Mouse (Mus musculus): Measurements from ENCODE around the gene Ghr. TPM values are rescaled to one million over a fixed set of nuclear protein-coding genes. Genes with fewer than 3 reads are reported as not detected.

Gene Ghr
- polyA plus RNA-seq, 1 experiment from 2014 or later: 29.1 TPM

DNA sequence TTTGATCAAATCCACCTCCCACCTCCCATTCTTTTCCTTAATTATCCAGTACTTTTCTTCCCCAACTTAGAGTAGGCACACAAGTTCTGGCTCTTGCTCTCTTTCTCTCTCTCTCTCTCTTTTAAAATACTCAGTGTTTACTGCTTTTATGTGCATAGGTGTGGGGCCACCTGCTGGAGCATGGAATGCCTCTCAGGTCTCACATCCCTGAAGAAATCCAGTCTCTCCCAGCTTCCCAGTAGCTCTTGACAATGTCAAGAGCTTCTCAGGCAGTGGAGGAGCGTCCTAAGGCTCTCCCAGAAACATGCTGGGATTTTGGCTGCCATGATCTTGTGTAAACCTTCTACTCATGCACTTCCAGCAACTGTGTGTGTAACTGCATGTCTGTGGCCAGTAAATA is 253.0 kb downstream of the Ghr start:
- no peak overlapping the region for H3K9ac ChIP-seq (replicated peaks; ENCODE audit: low read length)
- no peaks in the 10 kb centered on the region for H3K4me1 ChIP-seq (ENCODE audit: control insufficient read depth, insufficient read depth, low read length)
- no peaks in the 10 kb centered on the region for H3K36me3 ChIP-seq (replicated peaks; ENCODE audit: control insufficient read depth, insufficient read depth, low read depth, low read length)
- no peak for ATAC-seq (replicated peaks; ENCODE audit: insufficient number of reproducible peaks, low FRiP score, low TSS enrichment, low read depth)
- no peaks in the 10 kb centered on the region for H3K9me3 ChIP-seq (replicated peaks; ENCODE audit: control insufficient read depth, low read length)
- no peak overlapping the region for H3K27ac ChIP-seq (replicated peaks; ENCODE audit: low read depth, low read length)
- no peak overlapping the region for H3K4me2 ChIP-seq (ENCODE audit: low read depth, low read length)
- no peak overlapping the region for H3K4me3 ChIP-seq (ENCODE audit: low read depth, low read length)
- no peak for DNase-seq (ENCODE audit: low spot score)
- 72% methylated on average over 1 of the region's 1 CpGs for WGBS
- H3K27me3 ChIP-seq (ENCODE audit: control insufficient read depth, insufficient read depth, low read length): no peaks in the 10 kb centered on the region

DNA sequence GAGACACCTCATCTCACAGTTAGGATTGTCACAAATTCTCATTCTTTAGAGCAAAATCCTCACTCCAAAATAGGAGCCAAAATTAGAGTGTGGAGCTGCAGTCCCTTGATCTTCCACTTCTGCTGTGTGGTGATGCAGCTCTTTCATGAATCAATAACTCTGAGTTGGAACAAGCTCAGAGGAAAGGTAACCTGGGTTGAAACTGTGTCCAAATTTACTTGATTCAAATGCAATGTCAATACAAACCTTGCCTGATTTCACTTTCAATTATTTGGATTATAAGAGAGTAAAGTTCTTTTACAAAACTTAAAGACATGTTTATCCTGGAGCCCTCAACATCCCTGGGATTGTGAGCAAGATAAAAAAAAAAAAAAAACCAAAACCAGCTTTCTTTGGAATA is 260.3 kb downstream of the Ghr start:
- DNase-seq (ENCODE audit: low spot score): no peak
- H3K9ac ChIP-seq (replicated peaks; ENCODE audit: low read length): no peak overlapping the region
- no peaks in the 10 kb centered on the region for H3K4me1 ChIP-seq (ENCODE audit: control insufficient read depth, insufficient read depth, low read length)
- H3K9me3 ChIP-seq (replicated peaks; ENCODE audit: control insufficient read depth, low read length): no peaks in the 10 kb centered on the region
- H3K4me3 ChIP-seq (ENCODE audit: low read depth, low read length): no peak overlapping the region
- no peak for ATAC-seq (replicated peaks; ENCODE audit: insufficient number of reproducible peaks, low FRiP score, low TSS enrichment, low read depth)
- H3K27ac ChIP-seq (replicated peaks; ENCODE audit: low read depth, low read length): no peak overlapping the region
- H3K27me3 ChIP-seq (ENCODE audit: control insufficient read depth, insufficient read depth, low read length): no peaks in the 10 kb centered on the region
- H3K36me3 ChIP-seq (replicated peaks; ENCODE audit: control insufficient read depth, insufficient read depth, low read depth, low read length): no peaks in the 10 kb centered on the region
- no peak overlapping the region for H3K4me2 ChIP-seq (ENCODE audit: low read depth, low read length)

DNA sequence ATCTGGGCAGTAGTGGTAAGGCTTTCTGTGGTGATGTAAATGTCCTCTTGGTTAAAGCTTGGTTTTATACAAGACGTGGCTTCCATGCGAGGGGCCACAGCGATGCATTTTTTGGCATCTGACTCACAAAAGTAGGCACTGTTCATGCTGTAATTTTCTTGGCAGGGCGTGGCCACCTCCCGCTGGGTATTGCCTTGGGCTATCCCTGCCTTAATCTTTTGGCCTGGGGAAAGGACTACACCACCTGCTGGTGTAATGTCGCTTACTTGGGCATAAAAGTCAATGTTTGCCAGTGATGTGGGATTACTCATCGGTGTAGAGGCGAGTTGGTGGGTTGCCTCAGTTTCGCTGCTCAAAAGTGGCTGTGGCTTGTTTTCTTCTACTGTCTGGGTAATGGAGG is 263.4 kb downstream of the Ghr start:
- Histone ChIP-seq H3K9ac (replicated peaks; ENCODE audit: low read length) (no peak overlapping the region), H3K9me3 (replicated peaks; ENCODE audit: control insufficient read depth, low read length) (no peaks in the 10 kb centered on the region), H3K36me3 (replicated peaks; ENCODE audit: control insufficient read depth, insufficient read depth, low read depth, low read length) (no peaks in the 10 kb centered on the region), H3K4me3 (ENCODE audit: low read depth, low read length) (no peak overlapping the region), H3K27me3 (ENCODE audit: control insufficient read depth, insufficient read depth, low read length) (no peaks in the 10 kb centered on the region), H3K27ac (replicated peaks; ENCODE audit: low read depth, low read length) (no peak overlapping the region), H3K4me2 (ENCODE audit: low read depth, low read length) (no peak overlapping the region), H3K4me1 (ENCODE audit: control insufficient read depth, insufficient read depth, low read length) (no peaks in the 10 kb centered on the region)
- no peak for ATAC-seq (replicated peaks; ENCODE audit: insufficient number of reproducible peaks, low FRiP score, low TSS enrichment, low read depth)
- WGBS: 85% methylated on average over 9 of the region's 9 CpGs
- no peak for DNase-seq (ENCODE audit: low spot score)

DNA sequence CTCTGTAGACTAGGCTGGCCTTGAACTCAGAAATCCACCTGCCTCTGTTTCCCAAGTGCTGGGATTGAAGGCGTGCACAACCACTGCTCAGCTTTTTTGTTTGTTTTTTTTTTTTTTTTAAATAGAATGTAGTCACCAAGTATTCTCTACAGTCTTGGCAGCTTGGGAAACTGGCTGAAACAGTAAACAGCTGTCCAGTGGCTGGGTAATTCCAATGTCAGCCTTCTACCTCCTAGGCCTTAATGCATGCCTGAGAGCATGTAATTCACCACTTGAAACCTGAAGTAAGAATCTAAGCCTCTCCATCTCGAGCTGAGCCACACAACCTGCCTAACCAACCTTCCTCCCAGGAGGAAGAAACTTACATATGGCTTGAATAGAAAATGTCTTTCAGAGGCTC is 266.7 kb downstream of the Ghr start:
- Histone ChIP-seq H3K4me1 (ENCODE audit: control insufficient read depth, insufficient read depth, low read length) (no peaks in the 10 kb centered on the region), H3K9ac (replicated peaks; ENCODE audit: low read length) (no peak overlapping the region)
- ATAC-seq (replicated peaks; ENCODE audit: insufficient number of reproducible peaks, low FRiP score, low TSS enrichment, low read depth): no peak

DNA sequence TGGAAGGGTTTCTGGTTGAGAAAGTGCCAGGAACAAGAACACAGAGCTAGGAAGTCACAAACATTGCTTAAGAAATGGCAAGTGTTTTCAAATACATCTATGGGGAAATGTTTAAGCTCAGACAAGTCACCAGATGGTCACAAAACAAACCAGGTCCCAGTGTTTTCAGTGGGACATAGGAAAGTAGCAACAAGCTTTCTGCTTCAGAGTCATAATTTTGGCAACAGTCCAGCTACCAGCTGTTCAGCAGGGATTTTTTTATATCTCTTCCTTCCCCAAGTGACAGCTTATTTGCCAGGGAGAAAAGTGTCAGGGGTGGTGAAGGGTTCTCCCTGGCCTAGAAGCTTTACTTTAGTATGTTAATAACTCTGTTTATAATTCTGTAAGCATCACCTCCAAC is 270.4 kb downstream of the Ghr start:
- H3K4me3 ChIP-seq (ENCODE audit: low read depth, low read length): no peak overlapping the region
- no peak for DNase-seq (ENCODE audit: low spot score)
- ATAC-seq (replicated peaks; ENCODE audit: insufficient number of reproducible peaks, low FRiP score, low TSS enrichment, low read depth): no peak
- no peaks in the 10 kb centered on the region for H3K9me3 ChIP-seq (replicated peaks; ENCODE audit: control insufficient read depth, low read length)
- H3K27ac ChIP-seq (replicated peaks; ENCODE audit: low read depth, low read length): no peak overlapping the region
- no peak overlapping the region for H3K9ac ChIP-seq (replicated peaks; ENCODE audit: low read length)
- no peak overlapping the region for H3K4me2 ChIP-seq (ENCODE audit: low read depth, low read length)
- H3K27me3 ChIP-seq (ENCODE audit: control insufficient read depth, insufficient read depth, low read length): no peaks in the 10 kb centered on the region
- H3K4me1 ChIP-seq (ENCODE audit: control insufficient read depth, insufficient read depth, low read length): no peaks in the 10 kb centered on the region
- H3K36me3 ChIP-seq (replicated peaks; ENCODE audit: control insufficient read depth, insufficient read depth, low read depth, low read length): no peaks in the 10 kb centered on the region

More for the DNA sequence above, 266.7 kb downstream of the Ghr start:
- Histone ChIP-seq H3K27ac (replicated peaks; ENCODE audit: low read depth, low read length) (no peak overlapping the region), H3K36me3 (replicated peaks; ENCODE audit: control insufficient read depth, insufficient read depth, low read depth, low read length) (no peaks in the 10 kb centered on the region), H3K4me3 (ENCODE audit: low read depth, low read length) (no peak overlapping the region), H3K4me2 (ENCODE audit: low read depth, low read length) (no peak overlapping the region), H3K27me3 (ENCODE audit: control insufficient read depth, insufficient read depth, low read length) (no peaks in the 10 kb centered on the region), H3K9me3 (replicated peaks; ENCODE audit: control insufficient read depth, low read length) (no peaks in the 10 kb centered on the region)
- 80% methylated on average over 2 of the region's 2 CpGs for WGBS
- no peak for DNase-seq (ENCODE audit: low spot score)

DNA sequence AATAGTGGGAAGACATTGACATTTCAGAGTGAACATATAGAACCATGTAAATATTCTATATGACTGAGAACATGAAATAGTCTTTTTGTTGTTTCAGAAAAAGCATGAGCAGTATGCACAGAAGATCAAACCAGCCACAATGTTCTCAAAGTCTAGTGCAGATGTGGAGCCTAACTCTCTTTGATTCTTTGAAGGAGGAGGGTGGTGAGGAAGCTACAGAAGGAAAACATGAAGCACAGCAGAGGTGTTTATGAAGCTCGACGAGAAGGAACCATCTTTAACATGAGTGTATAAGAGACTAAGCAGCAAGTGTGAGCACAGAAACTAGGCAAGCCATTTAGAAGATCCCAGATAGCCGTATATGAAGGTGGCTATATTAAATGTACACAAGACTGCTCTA is 273.4 kb downstream of the Ghr start:
- H3K27me3 ChIP-seq (ENCODE audit: control insufficient read depth, insufficient read depth, low read length): no peaks in the 10 kb centered on the region
- no peak overlapping the region for H3K27ac ChIP-seq (replicated peaks; ENCODE audit: low read depth, low read length)
- no peaks in the 10 kb centered on the region for H3K4me1 ChIP-seq (ENCODE audit: control insufficient read depth, insufficient read depth, low read length)
- H3K36me3 ChIP-seq (replicated peaks; ENCODE audit: control insufficient read depth, insufficient read depth, low read depth, low read length): no peaks in the 10 kb centered on the region
- H3K4me2 ChIP-seq (ENCODE audit: low read depth, low read length): no peak overlapping the region
- no peak overlapping the region for H3K9ac ChIP-seq (replicated peaks; ENCODE audit: low read length)
- DNase-seq (ENCODE audit: low spot score) (no peak), ATAC-seq (replicated peaks; ENCODE audit: insufficient number of reproducible peaks, low FRiP score, low TSS enrichment, low read depth) (no peak)
- no peak overlapping the region for H3K4me3 ChIP-seq (ENCODE audit: low read depth, low read length)
- H3K9me3 ChIP-seq (replicated peaks; ENCODE audit: control insufficient read depth, low read length): no peaks in the 10 kb centered on the region
- 84% methylated on average over 3 of the region's 3 CpGs for WGBS

DNA sequence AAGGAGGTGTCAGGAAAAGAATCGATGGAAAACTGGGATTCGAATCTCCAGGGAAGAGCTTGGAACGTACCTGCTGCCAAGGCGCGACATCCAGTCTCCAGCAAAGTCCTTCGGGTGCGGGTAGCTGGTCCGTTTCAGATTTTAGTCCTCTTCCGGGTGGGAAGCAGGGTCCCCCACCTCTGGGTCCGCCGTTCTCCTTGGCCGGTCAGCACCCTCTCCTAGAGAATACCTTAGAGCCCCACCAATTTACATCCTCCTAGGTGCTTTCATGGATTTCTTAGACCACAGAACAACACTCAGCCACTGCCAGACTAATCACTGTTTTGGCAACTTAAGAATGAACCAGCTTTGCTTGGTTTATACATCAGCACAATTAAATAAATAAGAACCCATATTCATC is 279.9 kb downstream of the Ghr start, which contains the start of gene Ccdc152:
Gene Ccdc152 (minus strand): TSS at position 101 of the 400 bp plus-strand sequence.
- Histone ChIP-seq H3K9me3 (replicated peaks; ENCODE audit: control insufficient read depth, low read length) (no peaks in the 10 kb centered on the region), H3K9ac (replicated peaks; ENCODE audit: low read length) (no peak within 1 kb of the TSS), H3K4me1 (ENCODE audit: control insufficient read depth, insufficient read depth, low read length) (no peaks in the 10 kb centered on the region), H3K36me3 (replicated peaks; ENCODE audit: control insufficient read depth, insufficient read depth, low read depth, low read length) (no peaks in the 10 kb centered on the region), H3K27me3 (ENCODE audit: control insufficient read depth, insufficient read depth, low read length) (no peaks in the 10 kb centered on the region), H3K27ac (replicated peaks; ENCODE audit: low read depth, low read length) (no peak within 1 kb of the TSS), H3K4me2 (ENCODE audit: low read depth, low read length) (no peak within 1 kb of the TSS), H3K4me3 (ENCODE audit: low read depth, low read length) (no peak within 1 kb of the TSS)
- no peak for DNase-seq (ENCODE audit: low spot score)
- no peak for ATAC-seq (replicated peaks; ENCODE audit: insufficient number of reproducible peaks, low FRiP score, low TSS enrichment, low read depth)
- WGBS: 92% methylated on average over 12 of the region's 12 CpGs

DNA sequence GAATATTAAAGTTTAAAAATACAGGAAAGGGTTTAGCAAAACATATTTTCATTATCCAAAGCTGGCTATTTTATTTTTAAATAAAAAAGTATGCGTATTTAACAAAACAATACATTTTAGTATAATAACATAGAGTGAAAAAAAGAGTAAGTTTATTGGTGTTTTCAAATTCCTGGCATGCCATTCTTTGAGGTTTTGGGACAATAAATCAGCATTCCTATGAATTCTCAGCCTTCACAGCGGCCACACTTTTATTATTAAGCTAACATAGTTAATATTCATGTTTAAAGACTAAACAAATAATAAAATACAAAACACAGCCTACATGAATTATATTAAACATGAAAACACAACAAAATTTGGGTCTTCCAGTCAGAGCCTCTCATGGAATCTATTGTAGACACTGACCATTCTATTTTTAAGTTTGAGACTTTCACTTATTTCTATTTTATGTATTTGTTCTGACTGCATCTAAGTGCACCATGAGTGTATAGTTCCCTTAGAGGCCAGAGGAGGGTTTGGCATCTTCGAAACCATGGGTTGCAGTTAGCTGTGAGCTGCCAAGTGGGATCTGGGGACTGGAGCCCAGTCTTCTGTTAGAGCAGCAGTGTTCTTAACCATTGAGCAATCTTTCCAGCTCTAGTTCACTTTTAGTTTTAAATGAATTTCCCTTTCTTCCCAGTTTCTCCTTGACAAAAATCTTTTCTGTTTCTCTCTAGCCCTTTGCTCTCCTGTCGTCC is 282.8 kb downstream of the Ghr start:
- Histone ChIP-seq H3K4me3 (ENCODE audit: low read depth, low read length) (no peak overlapping the region), H3K36me3 (replicated peaks; ENCODE audit: control insufficient read depth, insufficient read depth, low read depth, low read length) (no peaks in the 10 kb centered on the region), H3K27ac (replicated peaks; ENCODE audit: low read depth, low read length) (no peak overlapping the region), H3K4me1 (ENCODE audit: control insufficient read depth, insufficient read depth, low read length) (no peaks in the 10 kb centered on the region), H3K9ac (replicated peaks; ENCODE audit: low read length) (no peak overlapping the region), H3K9me3 (replicated peaks; ENCODE audit: control insufficient read depth, low read length) (no peaks in the 10 kb centered on the region), H3K4me2 (ENCODE audit: low read depth, low read length) (no peak overlapping the region), H3K27me3 (ENCODE audit: control insufficient read depth, insufficient read depth, low read length) (no peaks in the 10 kb centered on the region)
- no peak for DNase-seq (ENCODE audit: low spot score)
- ATAC-seq (replicated peaks; ENCODE audit: insufficient number of reproducible peaks, low FRiP score, low TSS enrichment, low read depth): no peak
- 76% methylated on average over 4 of the region's 4 CpGs for WGBS

Measured in embryonic facial prominence, embryonic 11.5 days (tissue).